Mouse (Mus musculus): ENCODE results near the gene Fyttd1. TPM values are rescaled to one million over a fixed set of nuclear protein-coding genes. Genes with fewer than 3 reads are reported as not detected.

Fyttd1 gene
- polyA plus RNA-seq (2017; shearing (Covaris generic)), result 71.2 TPM

GRCm38 (mm10) chr16:32877343-32878156 is at the start of gene Fyttd1, which contains the start of gene Rubcn:
Gene Fyttd1 (plus strand): TSS chr16:32877500.
Gene Rubcn (minus strand): TSS chr16:32877766.

GRCm38 (mm10) chr16:32913937-32914881 is 36.9 kb downstream of the Fyttd1 start, which contains the start of gene Lrch3:
Gene Lrch3 (plus strand): TSS chr16:32914100.

Other genes with a start within 250 kb of the Fyttd1 start
- 20.3 TPM for gene Tnk2, start 233.6 kb upstream of the Fyttd1 start, polyA plus RNA-seq (2017; shearing (Covaris generic))
- 0.04 TPM for gene Muc4, start 141.6 kb upstream of the Fyttd1 start, polyA plus RNA-seq (2017; shearing (Covaris generic))
- gene Muc20, start 80.1 kb upstream of the Fyttd1 start, polyA plus RNA-seq (2017; shearing (Covaris generic)), result 0.38 TPM
- gene Smbd1, start 67.0 kb upstream of the Fyttd1 start, polyA plus RNA-seq (2017; shearing (Covaris generic)), result not detected
- 18.7 TPM for gene Rubcn, start 266 bp downstream of the Fyttd1 start, polyA plus RNA-seq (2017; shearing (Covaris generic))
- gene Lrch3, start 36.6 kb downstream of the Fyttd1 start, polyA plus RNA-seq (2017; shearing (Covaris generic)), result 74.1 TPM
- gene Iqcg, start 178.7 kb downstream of the Fyttd1 start, polyA plus RNA-seq (2017; shearing (Covaris generic)), result 0.29 TPM
- gene Rpl35a, start 179.0 kb downstream of the Fyttd1 start, polyA plus RNA-seq (2017; shearing (Covaris generic)), result 679 TPM
- gene Lmln, start 185.0 kb downstream of the Fyttd1 start, polyA plus RNA-seq (2017; shearing (Covaris generic)), result 0.59 TPM